Mouse (Mus musculus) kidney, postnatal 36 days (tissue): ENCODE measurements around the gene Lep.

Experiments
- DNase-seq, 2 experiments: peaks; one replicate each; pipeline ENCODE4 v3.0.0; 2021 to 2022; ENCODE audit warnings: mixed read lengths in 2 of 2

The Lep gene

GRCm38 (mm10) chr6:29118231-29118630 is 58.2 kb downstream of the Lep start:
- no peak for DNase-seq

- DNase-seq, result no peak
Observed at GRCm38 (mm10) chr6:29118963-29119362, 58.9 kb downstream of the Lep start.

GRCm38 (mm10) chr6:29119990-29120389 is 60.0 kb downstream of the Lep start:
- DNase-seq, result no peak
